Mouse (Mus musculus) heart, postnatal 4 days (tissue): ENCODE data around the gene Golga4. TPM values are rescaled to one million over a fixed set of nuclear protein-coding genes. Genes with fewer than 3 reads are reported as not detected.

Experiments used
- DNase-seq: peaks from one replicate; pipeline ENCODE4 v3.0.0; 2021
- total RNA-seq, 2 experiments: library from RNA; stranded (reverse); gene quantifications; 2 replicates each; pipeline ENCODE4 v1.2.3; 2021

Gene Golga4
- total RNA-seq, 2 experiments from 2014 or later = 144 to 146 TPM

DNA sequence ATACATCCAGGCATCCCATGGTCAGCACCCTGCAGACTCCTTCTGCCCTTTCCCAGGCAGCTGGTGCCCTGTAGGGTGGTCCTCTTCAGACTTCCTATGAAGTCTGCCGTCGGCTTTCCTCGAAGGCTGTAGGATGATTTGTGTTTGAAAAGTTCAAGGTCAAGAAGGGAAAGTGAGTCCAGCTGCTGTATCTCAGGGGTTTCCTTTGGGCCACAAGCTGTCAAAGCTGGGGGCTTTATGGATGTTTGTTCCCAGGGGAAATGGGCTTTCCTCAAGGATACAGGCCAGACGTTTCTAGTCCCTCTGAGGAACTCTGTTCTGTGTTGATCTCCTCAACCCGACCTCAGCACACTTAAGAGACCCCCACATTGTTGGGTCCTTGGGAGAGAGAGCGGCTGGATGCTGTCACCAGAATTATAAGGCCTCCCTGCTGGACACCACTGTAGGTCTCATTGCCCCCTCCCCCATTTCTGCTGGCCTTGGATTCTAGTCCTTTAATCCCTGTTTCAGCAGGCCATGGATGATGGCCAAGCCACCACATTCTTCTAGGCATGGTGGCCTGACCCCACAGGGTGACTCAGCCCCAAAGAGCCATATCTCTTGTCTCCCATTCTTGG is 123.8 kb downstream of the Golga4 start:
- no peak for DNase-seq

Other genes with a start within 250 kb of the Golga4 start
- gene Eomes, start 28.1 kb upstream of the Golga4 start, total RNA-seq = not detected
- 100 to 1,000 TPM in 1 of 2 experiments, 10 to 100 TPM in 1; 99.6 to 116 TPM for gene Itga9, start 100.4 kb downstream of the Golga4 start, total RNA-seq